Mouse (Mus musculus) spleen, adult 2 months (tissue): ENCODE data around the gene Fbf1. TPM values are rescaled to one million over a fixed set of nuclear protein-coding genes. Genes with fewer than 3 reads are reported as not detected.

Source experiments
- DNase-seq, 2 experiments: peaks; one replicate each; pipeline versions ENCODE4 v3.0.0 to v3.0.0-alpha.2; 2012 to 2021; ENCODE audit warnings: low spot score in 2 of 2, low read depth in 1 of 2
- H3K27ac ChIP-seq: fragments of 200-500 bp; 2 replicates; pipeline ENCODE4 v1.5.1; 2012; ENCODE audit warnings: low read length, inconsistent platforms; ENCODE audit not compliant: insufficient read depth
- H3K27me3 ChIP-seq: fragments of 200-500 bp; 2 replicates; pipeline ENCODE4 v1.6.1; 2012; ENCODE audit warnings: mild to moderate bottlenecking, moderate library complexity, low read length, inconsistent platforms; ENCODE audit not compliant: control insufficient read depth, insufficient read depth
- H3K36me3 ChIP-seq: fragments of 200-500 bp; 2 replicates; pipeline ENCODE4 v1.6.1; 2012; ENCODE audit warnings: mild to moderate bottlenecking, low read length, inconsistent platforms; ENCODE audit not compliant: control insufficient read depth, insufficient read depth
- H3K4me1 ChIP-seq: fragments of 200-500 bp; 2 replicates; pipeline ENCODE4 v1.6.1; 2011; ENCODE audit warnings: inconsistent platforms; ENCODE audit not compliant: control insufficient read depth, insufficient read depth, insufficient read length
- H3K4me3 ChIP-seq: fragments of 200-500 bp; 2 replicates; pipeline ENCODE4 v1.5.1; 2011; ENCODE audit warnings: mild to moderate bottlenecking, inconsistent platforms; ENCODE audit not compliant: insufficient read depth, insufficient read length; ENCODE audit errors: extremely low read depth
- CTCF ChIP-seq: fragments of 200-500 bp; IDR thresholded peaks from 2 replicates; pipeline ENCODE4 v1.5.1; 2011; ENCODE audit warnings: mild to moderate bottlenecking, inconsistent platforms; ENCODE audit not compliant: insufficient read depth, insufficient read length, insufficient replicate concordance; ENCODE audit errors: extremely low read depth
- POLR2A ChIP-seq: fragments of 200-500 bp; IDR thresholded peaks from 2 replicates; pipeline ENCODE4 v1.6.1; 2011; ENCODE audit warnings: low read depth, low read length, inconsistent platforms
- WGBS: fragments of 180-500 bp; shearing (Covaris S2); methylation state at CpG from one replicate; pipeline ENCODE4 v1.1.7; 2018; 5-methylcytosine and 5-hydroxymethylcytosine counted together
- polyA plus RNA-seq: library from polyadenylated mRNA; depleted of rRNA; stranded (reverse); fragments of >200 nt; gene quantifications from 2 replicates; pipeline ENCODE4 v1.2.3, GENCODE M21; 2012

Fbf1 gene
- polyA plus RNA-seq, 1 experiment: 13.3 TPM

DNA sequence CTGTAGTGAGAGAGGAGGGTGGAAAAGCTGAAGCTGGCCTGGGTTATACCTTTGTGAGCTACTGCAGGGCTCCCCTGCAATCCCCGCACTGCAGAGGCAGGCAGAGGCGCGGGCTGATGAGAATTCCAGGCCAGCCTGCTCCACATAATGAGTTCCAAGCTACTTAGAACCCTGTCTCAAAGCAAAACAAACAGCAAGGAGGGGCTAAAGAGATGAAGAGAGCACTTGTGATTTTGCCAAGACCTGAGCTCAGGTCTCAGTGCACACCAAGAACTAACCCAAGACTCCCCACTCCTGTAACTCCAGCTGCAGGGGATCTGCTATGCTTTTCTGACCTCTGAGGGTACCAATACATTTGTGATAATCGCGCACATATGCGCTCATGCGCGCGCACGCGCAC, 18.4 kb upstream of the Fbf1 start:
- Histone ChIP-seq H3K27ac (no peak overlapping the region), H3K27me3 (no peaks in the 10 kb centered on the region), H3K4me3 (no peak overlapping the region), H3K36me3 (peaks cover 5% of the 10 kb centered on the region; the same call in 1 of the 2 replicates), H3K4me1 (no peaks in the 10 kb centered on the region)
- no peak for TF ChIP-seq POLR2A
- no peak for TF ChIP-seq CTCF
- 95% methylated on average over 11 of the region's 11 CpGs for WGBS
- DNase-seq: no peak

DNA sequence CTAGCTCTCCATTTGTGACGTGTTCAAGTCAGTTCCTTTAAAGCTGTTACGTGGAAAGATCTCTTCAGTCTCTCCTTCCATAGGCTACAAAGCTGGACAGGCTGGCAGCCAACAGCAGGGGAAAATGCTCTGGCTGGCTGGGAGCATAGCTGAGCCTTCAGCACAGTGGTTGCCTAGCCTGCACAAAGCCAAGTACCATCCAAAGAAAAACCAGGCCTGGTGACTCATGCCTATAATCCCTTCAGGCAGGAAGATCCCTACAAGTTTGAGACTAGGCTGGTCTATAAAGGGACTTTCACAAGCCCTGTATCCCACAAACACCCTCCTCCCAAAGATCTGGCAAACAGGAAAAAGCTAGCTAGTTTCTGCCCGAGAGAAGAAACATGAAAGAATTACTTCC, 17.9 kb upstream of the Fbf1 start:
- no peaks in the 10 kb centered on the region for H3K4me1 ChIP-seq
- H3K27me3 ChIP-seq: no peaks in the 10 kb centered on the region
- peaks cover 6% of the 10 kb centered on the region; the same call in 1 of the 2 replicates for H3K36me3 ChIP-seq
- H3K27ac ChIP-seq: no peak overlapping the region
- DNase-seq: no peak
- H3K4me3 ChIP-seq: no peak overlapping the region
- 92% methylated on average over 3 of the region's 3 CpGs for WGBS
- no peak for TF ChIP-seq CTCF
- no peak for TF ChIP-seq POLR2A

DNA sequence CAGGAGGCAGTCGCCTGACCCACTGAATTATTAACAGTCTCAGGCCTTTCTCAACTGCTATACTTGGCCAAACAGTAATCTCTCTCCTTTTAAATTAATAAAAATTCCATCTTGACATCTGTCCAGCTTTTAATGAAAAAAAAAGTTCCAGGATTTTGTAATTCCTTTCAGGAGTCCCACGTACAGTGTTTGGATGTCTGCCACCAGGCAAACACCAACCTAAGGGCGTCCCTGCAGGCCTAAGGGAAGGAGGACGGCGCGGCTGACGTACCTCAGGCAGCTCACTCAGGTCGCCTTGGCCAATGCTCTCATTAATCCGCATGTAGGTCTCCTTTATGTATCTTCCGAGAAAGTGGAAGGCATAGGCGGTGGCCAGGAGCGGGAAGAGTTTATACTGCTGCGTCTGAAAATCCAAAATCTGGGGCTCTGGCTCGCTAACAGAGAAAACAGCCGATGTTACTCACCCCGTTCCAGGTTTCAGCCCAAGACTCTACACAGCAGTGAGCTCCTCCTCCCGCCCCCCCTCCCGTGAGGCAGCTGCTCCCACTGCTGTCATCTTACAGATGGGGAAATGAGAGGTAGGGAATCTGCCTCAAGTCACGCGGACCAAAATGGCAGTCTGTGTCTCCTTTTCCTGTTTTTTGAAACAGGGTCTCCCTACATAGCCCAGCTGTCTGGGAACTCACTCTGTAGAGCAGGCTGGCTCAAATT, 10.6 kb upstream of the Fbf1 start:
- no peak overlapping the region for H3K27ac ChIP-seq
- no peaks in the 10 kb centered on the region for H3K27me3 ChIP-seq
- DNase-seq: no peak
- H3K4me1 ChIP-seq: no peaks in the 10 kb centered on the region
- TF ChIP-seq CTCF (no peak), POLR2A (no peak)
- peaks cover 26% of the 10 kb centered on the region for H3K36me3 ChIP-seq
- WGBS: 94% methylated on average over 20 of the region's 20 CpGs
- no peak overlapping the region for H3K4me3 ChIP-seq

DNA sequence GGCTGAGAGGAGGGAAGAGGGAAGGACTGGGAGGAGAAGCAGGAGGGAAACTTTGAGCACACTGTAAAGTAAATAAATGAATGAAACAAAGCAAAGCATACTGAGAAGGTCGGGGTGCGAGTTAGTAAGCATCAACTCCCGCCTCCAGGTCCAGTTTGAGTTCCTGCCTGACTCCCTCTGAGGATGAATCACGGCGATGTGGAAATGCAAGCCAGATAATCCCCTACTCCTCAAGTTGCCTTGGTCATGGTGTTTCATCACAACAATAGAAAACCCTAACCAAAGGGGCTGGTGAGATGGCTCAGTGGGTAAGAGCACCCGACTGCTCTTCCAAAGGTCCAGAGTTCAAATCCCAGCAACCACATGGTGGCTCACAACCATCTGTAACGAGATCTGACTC, 8.0 kb upstream of the Fbf1 start:
- Histone ChIP-seq H3K27me3 (no peaks in the 10 kb centered on the region), H3K4me3 (no peak overlapping the region), H3K36me3 (peaks cover 35% of the 10 kb centered on the region), H3K4me1 (no peaks in the 10 kb centered on the region), H3K27ac (no peak overlapping the region)
- no peak for TF ChIP-seq CTCF
- no peak for TF ChIP-seq POLR2A
- 94% methylated on average over 7 of the region's 7 CpGs for WGBS
- no peak for DNase-seq

DNA sequence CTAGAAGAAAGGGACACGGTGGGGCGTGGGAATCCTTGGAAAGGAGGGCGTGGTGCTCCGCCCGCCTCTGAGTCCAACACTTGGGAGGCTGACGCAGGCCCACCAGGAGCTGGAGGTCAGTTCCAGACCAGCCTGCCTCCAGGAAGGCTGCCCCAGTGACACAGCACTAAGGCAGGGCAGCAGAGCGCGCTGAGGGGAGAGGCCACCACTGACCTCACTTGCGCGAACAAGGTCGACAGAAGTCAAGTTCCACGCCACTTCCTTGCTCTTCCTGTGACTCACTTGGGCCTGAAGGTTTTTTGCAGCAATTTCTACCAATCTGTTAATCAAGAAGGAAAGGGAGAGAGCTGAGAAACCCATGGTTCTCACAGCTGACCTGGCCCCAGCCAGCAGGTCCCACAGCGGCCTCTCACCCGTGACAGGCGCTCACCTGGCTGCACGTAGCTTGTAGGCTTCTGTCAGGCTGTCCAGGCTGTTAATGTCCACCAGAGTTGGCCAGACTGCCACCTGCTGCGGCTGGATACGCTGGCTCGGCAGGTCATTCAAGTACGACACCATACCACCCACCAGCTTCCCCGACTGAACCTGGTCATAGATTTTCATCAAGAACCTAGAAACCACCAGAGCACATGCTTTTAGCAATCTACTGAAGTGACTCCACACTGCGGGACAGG, 6.9 kb upstream of the Fbf1 start:
- H3K27me3 ChIP-seq: no peaks in the 10 kb centered on the region
- TF ChIP-seq CTCF: no peak
- TF ChIP-seq POLR2A: no peak
- no peak for DNase-seq
- WGBS: 89% methylated on average over 22 of the region's 22 CpGs
- no peak overlapping the region for H3K4me3 ChIP-seq
- peaks cover 30% of the 10 kb centered on the region for H3K36me3 ChIP-seq
- H3K4me1 ChIP-seq: no peaks in the 10 kb centered on the region
- H3K27ac ChIP-seq: no peak overlapping the region

DNA sequence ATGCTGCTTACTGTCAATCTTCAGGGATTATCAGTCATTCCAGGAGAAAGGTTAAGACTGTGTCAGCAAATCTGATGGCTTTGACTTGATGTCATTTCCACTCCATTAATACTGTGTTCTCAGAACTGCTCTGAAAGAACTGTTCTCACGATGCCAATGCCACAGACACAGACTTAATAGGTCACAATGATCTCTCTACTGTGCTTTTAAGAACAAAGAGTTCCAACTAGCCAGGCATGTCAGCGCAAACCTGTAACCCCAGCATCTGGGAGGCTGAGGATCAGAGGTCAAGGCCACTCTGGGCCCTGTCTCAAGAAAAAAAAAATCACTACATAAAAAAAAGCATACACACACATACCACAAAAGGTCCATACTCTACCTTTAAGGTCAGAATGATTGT, 4.0 kb upstream of the Fbf1 start:
- no peak for TF ChIP-seq CTCF
- TF ChIP-seq POLR2A: no peak
- H3K27me3 ChIP-seq: no peaks in the 10 kb centered on the region
- no peak overlapping the region for H3K4me3 ChIP-seq
- no peak for DNase-seq
- 86% methylated on average over 2 of the region's 2 CpGs for WGBS
- H3K27ac ChIP-seq: no peak overlapping the region
- H3K4me1 ChIP-seq: no peaks in the 10 kb centered on the region
- peaks cover 19% of the 10 kb centered on the region for H3K36me3 ChIP-seq

DNA sequence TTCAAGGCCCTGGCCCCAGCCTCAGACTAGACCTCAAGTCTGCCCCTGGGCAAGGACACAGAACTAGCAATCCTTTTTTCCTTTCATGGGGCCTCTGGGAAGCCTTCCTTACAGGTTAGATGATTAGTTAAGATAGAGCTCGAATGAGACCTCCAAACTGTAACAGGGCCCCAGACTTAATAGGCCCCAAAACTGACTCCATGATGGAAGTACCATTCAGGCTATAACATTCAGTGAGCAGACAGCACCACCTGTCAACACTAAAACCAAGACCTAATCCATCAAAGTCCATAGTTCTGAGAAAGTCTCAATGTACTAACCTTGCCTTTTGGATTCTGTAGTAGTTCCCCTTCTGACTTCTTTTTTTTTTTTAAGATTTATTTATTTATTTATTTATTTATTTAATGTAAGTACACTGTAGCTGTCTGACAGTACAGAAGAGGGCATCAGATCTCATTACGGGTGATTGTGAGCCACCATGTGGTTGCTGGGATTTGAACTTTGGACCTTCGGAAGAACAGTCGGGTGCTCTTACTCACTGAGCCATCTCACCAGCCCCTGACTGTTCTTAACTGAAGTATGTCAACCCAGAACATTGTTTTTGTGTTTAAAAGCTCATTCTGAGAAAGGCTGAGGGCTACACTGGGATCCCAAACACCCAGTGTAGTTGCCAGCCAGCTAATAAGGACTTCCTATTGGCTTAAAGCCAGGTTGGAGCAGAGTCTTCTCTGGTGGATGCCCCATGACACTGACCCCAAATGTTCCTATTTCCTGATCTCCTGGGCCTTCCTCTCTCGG, 2.2 kb upstream of the Fbf1 start:
- Histone ChIP-seq H3K4me3 (no peak overlapping the region), H3K36me3 (peaks cover 19% of the 10 kb centered on the region), H3K27ac (no peak overlapping the region), H3K27me3 (no peaks in the 10 kb centered on the region), H3K4me1 (no peaks in the 10 kb centered on the region)
- TF ChIP-seq CTCF (no peak), POLR2A (no peak)
- DNase-seq: no peak
- 84% methylated on average over 5 of the region's 5 CpGs for WGBS
